8 mouse cellular contexts compared by ENCODE assay signal in genomic region chr6:71823961-71824360, GRCm38 (mm10). TPM values are rescaled to one million over a fixed set of nuclear protein-coding genes. Genes with fewer than 3 reads are reported as not detected.
DNase-seq lines count a peak whose midpoint lies in the region; ATAC-seq and TF ChIP-seq lines count a peak whose summit lies in the region.

No protein-coding gene starts in this region.

- H3K27ac ChIP-seq in ES-Bruce4 (ENCODE audit: insufficient read depth, low read length): no peak overlapping the region
- H3K27ac ChIP-seq in forebrain, embryonic 16.5 days (ENCODE audit: low read length): no peak overlapping the region
- peak overlapping the region; percentile 70; the same call in 1 of the 2 replicates for H3K27ac ChIP-seq in liver, embryonic 15.5 days (replicated peaks)

- ATAC-seq in forebrain, embryonic 16.5 days: peak; percentile 21; the same call in 1 of the 2 replicates
- ATAC-seq in liver, embryonic 15.5 days (ENCODE audit: insufficient read depth): no peak
- no peak for ATAC-seq in frontal cortex, adult (ENCODE audit: low TSS enrichment)

- H3K36me3 ChIP-seq in ES-Bruce4 (ENCODE audit: control insufficient read depth, insufficient read depth, low read length, poor library complexity, severe bottlenecking): no peaks in the 10 kb centered on the region; the same call in 1 of the 2 replicates
- no peaks in the 10 kb centered on the region for H3K36me3 ChIP-seq in forebrain, embryonic 16.5 days (ENCODE audit: control insufficient read depth, insufficient read depth)
- no peaks in the 10 kb centered on the region; the same call in 1 of the 2 replicates for H3K36me3 ChIP-seq in liver, embryonic 15.5 days (replicated peaks)

- peak overlapping the region; percentile 90 for H3K4me2 ChIP-seq in forebrain, embryonic 16.5 days (ENCODE audit: low read length)
- H3K4me2 ChIP-seq in liver, embryonic 15.5 days: peak overlapping the region; percentile 77

- peak overlapping the region; percentile 30 for H3K9ac ChIP-seq in ES-Bruce4 (ENCODE audit: low read depth, poor library complexity, severe bottlenecking)
- H3K9ac ChIP-seq in forebrain, embryonic 16.5 days (replicated peaks; ENCODE audit: low read depth, low read length): no peak overlapping the region; the same call in 1 of the 2 replicates
- peak overlapping the region; percentile 64 for H3K9ac ChIP-seq in liver, embryonic 15.5 days

- peak; percentile 70 for DNase-seq in heart, adult 11 months
- DNase-seq in heart, postnatal 14 days: no peak
- no peak for DNase-seq in embryo, embryonic 9.5 days (ENCODE audit: extremely low spot score)
- DNase-seq in left cerebral cortex, adult 8-10 months (ENCODE audit: low spot score in 2 of 2): no peak

- WGBS in forebrain, embryonic 16.5 days: 42% methylated on average over 3 of the region's 3 CpGs
- WGBS in liver, embryonic 15.5 days (ENCODE audit: insufficient replicate concordance): 11% methylated on average over 3 of the region's 3 CpGs

- no peak for TF ChIP-seq CTCF in ES-Bruce4 (IDR thresholded peaks at IDR 0.05; ENCODE audit: low read depth, low read length)

- H3K4me3 ChIP-seq in ES-Bruce4 (ENCODE audit: low read depth, low read length): peak overlapping the region; percentile 80
- peak overlapping the region; percentile 69 for H3K4me3 ChIP-seq in forebrain, embryonic 16.5 days (replicated peaks; ENCODE audit: low read length)
- H3K4me3 ChIP-seq in liver, embryonic 15.5 days (replicated peaks): peak overlapping the region; percentile 85

- no peak for TF ChIP-seq POLR2A in ES-Bruce4 (IDR thresholded peaks at IDR 0.05; ENCODE audit: insufficient read depth, low read length)

- no peaks in the 10 kb centered on the region for H3K27me3 ChIP-seq in ES-Bruce4 (ENCODE audit: control insufficient read depth, insufficient read depth, low read length, poor library complexity, severe bottlenecking)
- H3K27me3 ChIP-seq in forebrain, embryonic 16.5 days (replicated peaks; ENCODE audit: control insufficient read depth, insufficient read depth, low read length): no peaks in the 10 kb centered on the region
- peaks cover 4% of the 10 kb centered on the region; the same call in 1 of the 2 replicates for H3K27me3 ChIP-seq in liver, embryonic 15.5 days

- no peak for TF ChIP-seq EP300 in ES-Bruce4 (IDR thresholded peaks at IDR 0.05; ENCODE audit: insufficient read depth, low read depth, low read length)

- no peaks in the 10 kb centered on the region for H3K4me1 ChIP-seq in ES-Bruce4 (ENCODE audit: control insufficient read depth, insufficient read depth, low read length)
- H3K4me1 ChIP-seq in forebrain, embryonic 16.5 days (replicated peaks; ENCODE audit: control insufficient read depth, insufficient read depth, low read length): peaks cover 4% of the 10 kb centered on the region; the same call in 1 of the 2 replicates
- peaks cover 35% of the 10 kb centered on the region for H3K4me1 ChIP-seq in liver, embryonic 15.5 days (replicated peaks)

- no peaks in the 10 kb centered on the region for H3K9me3 ChIP-seq in ES-Bruce4 (replicated peaks; ENCODE audit: control insufficient read depth, insufficient read depth, low read length, poor library complexity, severe bottlenecking)
- H3K9me3 ChIP-seq in forebrain, embryonic 16.5 days (ENCODE audit: control insufficient read depth, low read length): no peaks in the 10 kb centered on the region
- no peaks in the 10 kb centered on the region for H3K9me3 ChIP-seq in liver, embryonic 15.5 days (replicated peaks)

- intact Hi-C loops in heart, postnatal 14 days (cut with DNase I): no loop called here

RNA-seq across cellular contexts. Expression of gene Mrpl35, which starts 2.8 kb away (rescaled TPM):
- total RNA-seq in heart, postnatal 14 days (2021): 10 to 100 TPM; 45.3 to 48.3 TPM
- 60.8 and 70.5 TPM in 2 replicates for polyA plus RNA-seq in ES-Bruce4 (2011; ENCODE audit: insufficient read depth, insufficient read length, low read depth, missing spikeins)
- polyA plus RNA-seq in forebrain, embryonic 16.5 days (2015; fragmentation: Nextera tagmentation; extraction: Ambion mirVana): 42.9 and 43.8 TPM in 2 replicates
- 51.4 and 56.5 TPM in 2 replicates for polyA plus RNA-seq in liver, embryonic 15.5 days (2015; fragmentation: Nextera tagmentation; extraction: Ambion mirVana)
- total RNA-seq in left cerebral cortex, adult 8-10 months (2022): 10 to 100 TPM; 24.9 to 36.6 (median 29.2) TPM

RNA-seq across cellular contexts. Expression of gene Immt, which starts 7.2 kb away (rescaled TPM):
- total RNA-seq in heart, postnatal 14 days (2021): 100 to 1,000 TPM; 596 to 612 TPM
- 128 and 129 TPM in 2 replicates for polyA plus RNA-seq in ES-Bruce4 (2011; ENCODE audit: insufficient read depth, insufficient read length, low read depth, missing spikeins)
- 148 and 155 TPM in 2 replicates for polyA plus RNA-seq in forebrain, embryonic 16.5 days (2015; fragmentation: Nextera tagmentation; extraction: Ambion mirVana)
- 121 and 123 TPM in 2 replicates for polyA plus RNA-seq in liver, embryonic 15.5 days (2015; fragmentation: Nextera tagmentation; extraction: Ambion mirVana)
- total RNA-seq in left cerebral cortex, adult 8-10 months (2022): 100 to 1,000 TPM; 142 to 166 (median 150) TPM
